Mouse (Mus musculus) ovary, postnatal 36 days (tissue): ENCODE data around the gene Olfr1367.

Experiments
- DNase-seq: peaks from one replicate; pipeline ENCODE4 v3.0.0; 2022; ENCODE audit warnings: low spot score, mixed read lengths

Gene Olfr1367

GRCm38 (mm10) chr13:21346610-21347009 lies at the start of gene Olfr1367:
Gene Olfr1367 (plus strand): TSS chr13:21346910.
- DNase-seq: no peak

- DNase-seq: no peak
Observed at GRCm38 (mm10) chr13:21298557-21298956, 48.2 kb upstream of the Olfr1367 start.

GRCm38 (mm10) chr13:21304483-21305066 lies 42.1 kb upstream of the Olfr1367 start:
- DNase-seq: no peak

GRCm38 (mm10) chr13:21309788-21310187 lies 36.9 kb upstream of the Olfr1367 start:
- DNase-seq: no peak

GRCm38 (mm10) chr13:21311926-21312325 lies 34.8 kb upstream of the Olfr1367 start, which contains the start of gene Gpx6:
Gene Gpx6 (plus strand): TSS chr13:21312125.
- DNase-seq: no peak

- no peak for DNase-seq
Observed at GRCm38 (mm10) chr13:21312854-21313253, 33.9 kb upstream of the Olfr1367 start.

GRCm38 (mm10) chr13:21313903-21314302 lies 32.8 kb upstream of the Olfr1367 start:
- DNase-seq: no peak

GRCm38 (mm10) chr13:21320262-21320661 lies 26.4 kb upstream of the Olfr1367 start:
- no peak for DNase-seq

GRCm38 (mm10) chr13:21321890-21322494 lies 24.7 kb upstream of the Olfr1367 start:
- no peak for DNase-seq

GRCm38 (mm10) chr13:21322509-21323375 lies 24.0 kb upstream of the Olfr1367 start:
- DNase-seq: no peak

- DNase-seq: no peak
Observed at GRCm38 (mm10) chr13:21323405-21323804, 23.3 kb upstream of the Olfr1367 start.

- no peak for DNase-seq
Observed at GRCm38 (mm10) chr13:21326191-21326590, 20.5 kb upstream of the Olfr1367 start.

GRCm38 (mm10) chr13:21326657-21327211 lies 20.0 kb upstream of the Olfr1367 start:
- peak; percentile 77 for DNase-seq

GRCm38 (mm10) chr13:21327424-21327823 lies 19.3 kb upstream of the Olfr1367 start:
- no peak for DNase-seq

- no peak for DNase-seq
Observed at GRCm38 (mm10) chr13:21350593-21350992, 3.9 kb downstream of the Olfr1367 start.

GRCm38 (mm10) chr13:21362621-21363248 lies 16.0 kb downstream of the Olfr1367 start, which contains the start of gene Zscan12:
Gene Zscan12 (plus strand): TSS chr13:21362820.
- DNase-seq: peak; percentile 87

GRCm38 (mm10) chr13:21363719-21364118 lies 17.0 kb downstream of the Olfr1367 start:
- peak; percentile 10 for DNase-seq

- no peak for DNase-seq
Observed at GRCm38 (mm10) chr13:21366635-21367034, 19.9 kb downstream of the Olfr1367 start.

GRCm38 (mm10) chr13:21372700-21373099 lies 26.0 kb downstream of the Olfr1367 start:
- no peak for DNase-seq

GRCm38 (mm10) chr13:21377773-21378172 lies 31.1 kb downstream of the Olfr1367 start:
- no peak for DNase-seq

GRCm38 (mm10) chr13:21395211-21395610 lies 48.5 kb downstream of the Olfr1367 start:
- DNase-seq: no peak

- no peak for DNase-seq
Observed at GRCm38 (mm10) chr13:21395623-21396022, 48.9 kb downstream of the Olfr1367 start.
